Mouse (Mus musculus) heart, adult 9 months (tissue): ENCODE results near the gene Styxl1.

Experiments used
- DNase-seq, 2 experiments: peaks; one replicate each; pipeline ENCODE4 v3.0.0; 2022; ENCODE audit warnings: low spot score in 2 of 2

Styxl1 gene

DNA sequence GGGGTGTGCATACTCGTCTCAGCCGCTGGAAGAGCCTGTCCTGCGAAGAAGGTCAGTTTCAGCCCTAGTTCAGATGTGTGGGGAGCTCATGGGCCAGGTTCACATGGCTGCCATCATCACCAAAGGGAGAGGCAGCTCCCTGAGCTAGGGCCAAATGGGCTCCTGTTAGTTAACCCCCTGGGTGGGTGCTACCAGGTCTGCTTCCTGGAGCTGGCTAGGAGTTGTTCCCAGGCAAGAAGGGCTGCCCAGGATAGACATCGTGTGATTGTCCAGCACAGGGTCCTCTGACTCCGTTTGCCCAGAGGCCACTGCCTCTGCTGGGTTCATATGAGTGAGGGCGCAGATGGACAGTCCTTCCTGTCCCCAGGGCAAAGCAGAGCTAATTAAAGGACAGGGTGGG is 52.2 kb downstream of the Styxl1 start:
- no peak for DNase-seq

DNA sequence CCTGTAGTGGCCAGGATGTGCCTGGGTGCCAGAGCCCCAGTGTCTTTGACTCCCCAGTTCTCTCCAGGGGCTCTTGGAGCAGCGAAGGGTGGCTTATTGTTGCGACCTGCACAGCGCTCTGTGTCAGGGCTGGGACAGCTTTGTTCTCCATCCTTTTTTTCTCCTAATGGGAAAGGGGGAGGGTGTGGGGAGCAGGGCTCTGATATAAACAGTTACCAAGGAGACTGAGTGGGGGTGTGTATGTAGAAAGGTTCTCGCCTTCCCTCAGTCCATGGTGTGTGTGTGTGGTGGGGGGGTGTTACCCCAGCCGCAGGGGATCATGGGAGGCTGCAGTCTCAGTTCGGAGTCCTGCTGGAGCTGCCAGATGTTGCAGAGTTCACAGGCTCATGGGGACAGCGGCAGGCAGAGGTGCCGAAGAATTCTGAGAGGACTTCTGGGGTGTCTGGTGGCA is 52.8 kb downstream of the Styxl1 start:
- DNase-seq, result peak; percentile 63 to 66

DNA sequence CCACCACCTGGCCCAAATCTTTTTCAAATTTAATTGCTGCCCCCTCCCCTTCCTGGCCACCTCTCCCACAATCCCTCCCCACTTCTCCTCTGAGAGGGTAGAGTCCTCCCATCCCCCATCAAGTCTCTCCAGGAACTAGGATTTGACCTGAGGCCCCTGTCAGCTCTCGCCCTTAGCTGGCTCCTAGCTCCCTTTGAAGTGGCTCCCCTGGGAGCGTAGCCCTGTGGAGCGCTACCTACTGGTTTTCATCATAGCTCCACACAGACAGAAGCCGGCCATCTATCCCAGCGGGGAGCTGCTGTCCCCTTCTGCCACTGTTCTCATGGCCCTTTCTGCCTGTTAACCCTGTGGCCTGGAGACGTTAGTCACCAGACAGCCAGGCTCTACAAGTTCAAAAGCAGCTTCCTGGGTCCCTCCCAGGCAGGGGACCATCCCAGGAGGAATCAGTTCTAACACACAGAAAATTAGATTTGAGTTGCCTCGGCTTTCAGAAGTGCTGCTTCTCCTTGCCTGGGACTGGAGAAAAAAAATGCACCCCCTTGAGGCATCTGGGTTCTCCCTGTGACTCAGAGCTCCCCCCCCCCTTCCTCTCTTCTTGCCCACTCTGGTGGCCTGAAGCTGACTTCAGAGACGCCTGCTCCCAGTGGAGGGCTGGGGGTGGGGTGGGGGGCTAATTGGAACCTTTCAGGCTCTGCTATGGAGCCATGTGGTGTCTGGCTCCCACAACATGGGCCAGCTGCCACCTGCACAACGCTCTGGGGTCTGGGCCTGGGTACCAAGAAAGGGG is 53.5 kb downstream of the Styxl1 start:
- DNase-seq, result no peak

DNA sequence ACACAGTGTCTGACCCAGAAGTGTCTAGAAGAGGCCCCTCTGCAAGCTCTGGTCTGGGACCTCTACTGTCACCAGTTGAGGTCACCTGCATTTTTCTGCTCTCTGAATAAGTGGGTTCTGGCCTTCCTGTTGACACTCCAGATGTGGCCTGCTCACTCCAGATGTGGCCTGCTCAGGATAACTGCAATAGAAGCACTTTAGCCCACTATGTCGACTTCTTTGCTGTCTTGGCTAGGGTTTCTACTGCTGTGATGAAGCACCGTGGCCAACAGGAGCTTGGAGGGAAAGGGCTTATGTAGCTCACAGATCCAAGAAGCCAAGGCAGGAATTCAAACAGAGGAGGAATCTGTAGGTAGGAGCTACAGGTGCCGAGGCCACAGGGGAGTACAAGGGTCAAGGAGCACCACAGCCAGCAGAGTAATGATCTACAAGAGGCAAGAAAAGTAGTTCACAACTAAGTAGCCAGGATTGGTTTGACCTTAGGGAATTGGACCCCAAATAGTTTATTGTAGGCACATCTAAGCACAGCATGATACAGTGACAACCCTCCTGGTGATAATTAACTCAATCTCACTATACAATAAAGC is 54.9 kb downstream of the Styxl1 start:
- no peak for DNase-seq

DNA sequence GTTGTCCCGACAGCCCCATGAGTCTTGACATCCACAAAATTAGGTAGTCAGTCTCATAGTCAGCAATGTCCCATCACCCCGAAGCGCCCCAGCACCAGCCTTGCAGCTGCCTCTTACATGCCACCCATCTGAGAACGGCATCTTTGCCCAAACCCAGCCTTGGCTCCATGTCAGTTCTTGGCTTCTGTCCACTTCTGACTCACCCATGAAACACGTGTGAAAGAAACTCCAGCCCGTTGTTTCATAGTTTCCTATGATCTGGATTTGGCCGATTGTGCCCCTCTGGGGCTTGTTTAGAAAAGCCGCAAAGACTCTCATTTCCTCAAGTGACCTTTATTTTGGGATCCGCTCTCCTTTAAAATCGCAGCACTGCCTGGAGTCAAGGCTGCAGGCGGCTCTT is 56.1 kb downstream of the Styxl1 start:
- DNase-seq, result peak; percentile 76 to 81

DNA sequence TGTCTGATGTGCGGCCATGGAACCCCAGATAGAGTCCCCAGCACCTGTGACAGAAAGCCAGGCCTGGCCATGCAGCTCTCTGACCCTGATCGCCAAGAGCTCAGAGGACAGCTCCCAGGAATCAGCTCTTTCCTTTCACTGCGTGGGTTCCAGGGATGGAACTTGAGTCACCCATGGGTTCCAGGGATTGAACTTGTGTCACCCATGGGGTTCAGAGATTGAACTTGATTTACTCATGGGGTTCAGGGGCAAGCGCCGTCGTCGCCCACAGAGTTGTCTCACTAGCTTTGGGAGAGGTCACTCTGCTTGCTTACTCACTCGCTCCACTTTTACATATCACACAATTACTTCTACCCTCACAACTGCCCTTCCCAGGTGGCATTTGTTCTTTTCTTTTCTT is 57.1 kb downstream of the Styxl1 start:
- no peak for DNase-seq

DNA sequence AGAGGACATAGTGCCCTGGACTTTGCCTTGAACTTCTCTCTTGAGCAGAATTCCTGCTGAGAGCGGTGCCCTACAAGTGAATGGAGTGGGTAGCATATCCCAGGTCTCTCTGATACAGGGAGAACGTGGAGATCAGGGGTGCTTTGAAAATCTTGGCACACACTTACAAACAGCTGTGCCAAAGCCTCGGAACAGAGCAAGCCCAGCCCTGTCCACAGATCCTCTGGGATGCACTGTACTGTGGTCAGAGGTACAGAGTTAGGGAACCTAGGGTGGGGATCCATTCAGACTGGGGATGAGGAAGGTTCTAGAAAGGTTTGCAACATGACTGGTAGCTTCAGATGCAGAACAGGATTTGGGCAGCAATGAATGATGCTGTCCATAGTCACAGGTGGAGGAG is 58.1 kb downstream of the Styxl1 start:
- no peak for DNase-seq

DNA sequence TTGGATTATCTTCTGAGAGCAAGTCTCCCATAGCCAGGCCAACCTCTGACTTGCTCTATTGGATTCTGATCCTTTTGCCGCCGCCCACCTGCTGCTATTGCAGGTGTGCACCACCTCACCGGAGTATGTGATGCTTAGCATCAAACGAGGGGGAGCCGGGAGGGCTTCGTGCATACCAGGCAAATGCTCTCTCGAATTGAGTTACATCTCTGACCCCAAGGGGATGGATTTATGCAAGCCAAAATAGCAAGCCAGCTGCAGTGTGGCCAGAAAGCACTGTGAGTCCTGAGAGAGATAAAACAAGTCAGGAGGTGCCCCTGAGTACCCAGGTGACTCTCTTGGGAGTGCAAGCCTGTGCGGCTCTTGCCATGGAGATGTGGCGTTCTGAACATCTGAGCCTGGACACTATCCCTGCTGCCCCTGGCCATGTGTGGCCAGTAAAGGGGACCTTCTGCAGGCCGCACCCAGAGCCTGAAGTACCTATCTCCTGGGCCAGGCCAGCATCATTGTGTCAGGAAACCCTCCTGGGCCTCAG is 58.5 kb downstream of the Styxl1 start:
- no peak for DNase-seq

DNA sequence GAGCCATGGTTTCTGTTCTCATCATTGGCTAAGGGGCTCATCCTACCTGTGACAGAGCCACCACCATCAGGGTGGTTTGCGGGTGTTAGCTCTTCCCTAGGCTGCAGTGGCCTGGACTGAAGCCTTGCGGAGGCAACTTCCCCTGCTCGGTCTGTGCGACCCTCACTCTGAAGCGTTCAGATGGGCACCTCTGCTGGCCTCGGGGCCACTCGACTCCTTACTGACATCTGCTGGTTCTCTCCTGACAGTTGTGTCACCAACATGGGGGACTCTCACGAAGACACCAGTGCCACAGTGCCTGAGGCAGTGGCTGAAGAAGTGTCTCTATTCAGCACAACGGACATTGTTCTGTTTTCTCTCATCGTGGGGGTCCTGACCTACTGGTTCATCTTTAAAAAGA is 62.6 kb downstream of the Styxl1 start:
- no peak for DNase-seq

DNA sequence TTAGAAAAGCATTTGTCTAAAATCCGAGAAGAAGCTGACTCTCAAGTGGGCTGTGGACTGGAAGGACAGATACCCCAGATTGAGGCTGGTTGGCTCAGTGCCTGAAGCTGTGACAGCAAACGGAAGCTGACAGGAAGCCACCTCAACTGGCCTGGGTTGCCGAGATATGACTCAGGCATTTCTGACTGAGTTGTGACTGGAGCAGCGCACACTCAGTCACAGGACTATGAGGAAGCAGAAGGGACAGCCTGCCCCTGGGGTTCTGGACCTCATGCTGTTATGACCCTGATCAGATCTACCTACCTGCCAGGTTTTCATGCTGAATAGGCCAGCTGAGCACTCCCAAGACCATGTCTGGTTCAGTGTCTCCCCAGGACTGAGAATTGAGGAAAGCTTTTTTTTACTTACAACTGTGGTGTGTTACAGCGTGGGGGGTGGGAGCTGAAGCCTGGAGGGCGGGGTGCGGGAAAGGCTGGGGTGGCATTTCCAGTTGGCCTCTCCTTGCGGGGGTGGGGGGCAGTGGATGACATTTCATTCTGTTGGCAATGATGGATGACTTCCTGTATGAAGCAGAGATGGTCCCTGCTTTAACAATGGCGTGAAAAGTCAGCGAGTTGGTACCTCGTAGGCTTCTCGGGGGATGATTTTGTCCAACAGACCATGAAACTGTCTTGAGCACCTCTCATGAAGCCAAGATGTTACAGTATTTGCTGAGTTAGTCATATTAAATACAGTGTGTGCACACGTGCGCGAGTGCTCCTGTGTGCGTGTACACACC is 64.6 kb downstream of the Styxl1 start:
- DNase-seq, result peak; percentile 86 to 88

DNA sequence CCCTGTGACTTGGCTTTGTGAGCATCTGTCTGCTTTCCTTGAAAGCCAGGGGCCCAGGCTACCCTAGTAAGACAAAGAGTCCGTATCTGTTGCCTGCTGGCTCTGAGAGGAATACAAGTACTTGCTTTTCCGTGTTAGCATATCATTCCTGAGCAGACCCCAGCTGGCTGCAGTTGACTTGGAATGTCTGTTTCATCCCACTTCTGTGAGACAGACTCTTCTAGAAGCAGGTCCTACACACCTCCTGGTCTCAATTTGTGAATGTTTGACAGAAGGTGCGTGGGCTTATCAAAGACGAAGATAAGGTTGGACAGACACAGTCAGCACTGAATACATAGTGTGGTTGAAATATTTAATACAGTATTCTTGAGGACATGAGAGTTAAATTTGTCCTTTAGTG is 65.4 kb downstream of the Styxl1 start:
- no peak for DNase-seq

DNA sequence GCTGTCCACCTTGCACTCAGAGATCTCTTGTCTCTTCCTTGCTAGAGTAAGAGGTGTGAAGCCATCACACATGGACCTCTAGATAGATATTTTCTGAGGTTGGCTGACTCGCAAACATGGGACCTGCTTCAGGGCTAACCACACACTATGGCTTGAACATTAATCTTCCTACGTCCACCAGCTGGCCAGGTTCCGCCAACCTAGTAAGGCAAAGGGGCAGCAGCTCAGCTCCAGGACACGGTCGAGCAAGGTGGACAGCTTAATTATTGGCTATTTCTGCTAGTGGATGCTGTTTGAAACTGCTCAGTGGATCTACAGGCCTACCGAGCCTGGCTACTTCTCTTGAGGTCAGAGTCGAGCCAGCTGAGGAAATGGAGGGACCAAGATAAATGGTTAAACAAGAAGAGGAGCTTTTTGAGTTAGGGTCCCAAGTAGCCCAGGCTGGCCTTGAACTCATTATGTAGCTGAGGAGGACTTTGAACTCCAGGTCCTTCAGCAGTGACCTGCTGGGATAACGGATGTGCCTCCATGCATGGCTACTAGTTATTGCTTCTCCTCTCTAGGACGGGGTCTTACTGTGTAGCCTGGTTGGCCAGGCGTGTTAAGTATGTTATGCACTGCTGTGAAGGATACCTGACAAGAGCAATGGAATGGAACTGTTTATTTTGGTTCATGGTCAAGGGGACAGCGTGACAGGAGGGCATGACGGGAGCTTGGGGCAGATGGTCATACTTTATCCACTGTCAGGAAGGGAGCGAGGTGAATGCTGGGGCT is 66.4 kb downstream of the Styxl1 start:
- DNase-seq, result no peak

DNA sequence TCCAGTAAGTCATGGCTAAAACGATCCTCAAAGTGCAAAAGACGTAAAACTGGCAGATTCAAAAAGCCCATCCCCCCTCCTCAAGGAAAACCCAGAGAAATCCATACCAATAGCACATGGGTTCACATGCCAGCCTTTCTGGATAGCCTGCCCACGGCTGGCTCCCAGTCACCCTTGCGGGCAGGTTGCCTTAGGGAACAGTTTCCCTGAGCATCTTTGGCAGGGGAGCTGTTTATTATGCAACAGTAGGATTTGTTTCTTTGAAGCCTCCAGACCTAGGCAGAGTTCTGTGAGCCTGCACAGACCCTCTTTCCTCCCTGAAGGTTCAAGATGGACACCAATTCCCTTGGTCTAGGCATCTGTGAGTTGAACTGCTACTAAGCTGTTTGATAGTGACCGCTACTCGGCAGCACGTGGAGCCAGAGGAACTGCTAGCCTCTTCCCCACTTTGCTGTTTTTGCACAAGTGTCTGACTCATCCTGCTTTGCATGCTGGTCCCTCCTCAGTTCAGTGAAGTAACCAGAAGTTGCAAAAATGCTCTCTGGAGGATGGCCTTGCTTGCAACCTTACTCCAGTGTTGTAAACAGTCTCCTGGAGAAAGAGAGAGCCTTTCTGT is 67.5 kb downstream of the Styxl1 start:
- peak in 1 of 2 experiments; percentile 58 for DNase-seq

DNA sequence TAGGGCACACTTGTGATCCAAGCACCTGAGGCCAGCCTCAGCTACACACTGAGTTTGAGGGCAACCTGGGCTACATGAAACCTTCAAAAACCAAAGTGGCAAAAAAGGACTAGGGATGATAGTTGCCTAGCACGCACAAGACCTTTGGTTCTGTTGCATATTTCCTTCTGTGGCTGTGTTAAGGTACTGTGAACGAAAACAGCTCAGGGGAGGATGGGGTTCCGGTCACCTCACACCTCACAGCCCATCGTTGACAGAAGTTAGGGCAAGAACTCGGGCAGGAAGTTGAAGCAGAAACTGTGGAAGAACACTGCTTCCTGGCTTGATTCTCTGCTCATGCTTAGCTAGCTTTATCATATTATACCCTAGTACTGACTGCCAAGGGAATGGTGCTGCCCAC is 68.5 kb downstream of the Styxl1 start:
- DNase-seq, result no peak

DNA sequence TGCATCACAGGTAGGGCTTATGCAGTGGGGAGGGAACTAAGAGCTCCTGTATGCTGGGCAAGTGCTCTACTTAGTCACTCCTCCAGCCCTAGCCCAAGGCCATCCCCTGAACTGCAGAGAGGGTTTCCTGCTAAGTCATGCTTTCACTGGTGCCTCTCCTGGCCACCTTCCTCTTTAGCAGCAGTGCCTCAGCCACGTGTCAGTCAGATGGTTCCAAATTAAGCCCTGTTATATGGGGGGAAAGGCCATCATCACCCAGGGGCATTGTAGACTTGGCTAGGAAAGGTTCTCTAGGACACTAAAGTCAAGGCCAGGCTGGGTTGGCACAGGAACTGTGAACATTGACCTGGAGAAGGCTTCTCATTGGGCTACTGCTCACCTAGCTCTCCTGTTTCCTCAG is 70.3 kb downstream of the Styxl1 start:
- peak; percentile 73 to 76 for DNase-seq

DNA sequence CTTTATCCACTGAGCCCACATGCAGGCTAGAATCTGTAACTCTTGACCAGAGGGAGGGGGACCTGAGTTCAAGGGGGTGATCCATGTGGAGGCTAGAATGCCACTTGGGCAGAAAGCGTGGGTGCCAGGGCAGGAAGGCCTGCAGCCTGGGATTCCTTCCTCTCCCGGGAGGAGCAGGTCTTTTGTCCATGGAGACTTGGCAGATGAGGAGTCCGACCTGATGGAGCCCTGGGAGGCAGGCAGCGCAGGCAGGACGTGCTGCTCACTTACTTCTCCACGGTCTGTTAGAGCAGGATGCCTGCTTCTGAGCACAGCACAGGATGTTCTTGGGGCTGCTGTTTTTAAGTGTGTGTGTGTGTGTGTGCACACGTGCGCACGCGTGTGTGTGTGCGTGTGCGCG is 71.1 kb downstream of the Styxl1 start:
- DNase-seq, result no peak

DNA sequence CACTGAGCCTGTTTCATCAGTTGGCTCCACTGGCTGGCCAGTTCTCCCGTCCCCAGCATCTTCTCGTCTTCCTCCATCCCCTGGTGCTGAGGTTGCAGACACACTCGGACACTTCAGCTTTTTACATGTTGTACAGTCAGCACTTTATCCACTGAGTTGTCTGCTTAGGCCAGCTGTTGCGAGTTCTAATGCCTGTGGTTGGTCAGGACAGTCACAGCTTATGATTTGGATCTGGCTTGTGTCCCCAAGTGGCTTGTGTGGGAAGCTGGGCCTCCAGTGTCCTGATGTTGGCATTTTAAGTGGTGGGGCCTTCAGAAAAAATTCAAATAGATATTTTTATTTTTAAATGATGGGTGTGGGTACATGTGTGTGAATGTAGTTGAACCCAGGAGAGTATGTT is 72.8 kb downstream of the Styxl1 start:
- DNase-seq, result no peak

DNA sequence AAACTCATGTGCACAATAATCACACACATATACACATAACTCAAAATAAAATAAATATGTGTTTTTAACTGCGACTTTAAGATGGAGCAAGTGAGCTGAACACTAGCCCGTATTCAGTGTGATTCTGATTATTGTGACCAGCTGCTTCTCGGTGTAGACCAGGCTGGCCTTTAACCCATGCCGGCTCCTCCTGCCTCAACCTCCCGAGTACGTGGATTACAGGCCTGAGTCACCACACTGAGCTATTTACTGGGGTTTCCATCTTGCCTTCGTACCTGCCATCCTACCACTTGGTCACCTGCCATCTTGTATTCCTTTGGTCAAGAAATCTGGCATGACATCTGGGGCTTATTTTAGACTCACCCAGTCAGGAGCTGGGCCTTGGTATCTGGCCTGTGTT is 74.8 kb downstream of the Styxl1 start:
- no peak for DNase-seq

DNA sequence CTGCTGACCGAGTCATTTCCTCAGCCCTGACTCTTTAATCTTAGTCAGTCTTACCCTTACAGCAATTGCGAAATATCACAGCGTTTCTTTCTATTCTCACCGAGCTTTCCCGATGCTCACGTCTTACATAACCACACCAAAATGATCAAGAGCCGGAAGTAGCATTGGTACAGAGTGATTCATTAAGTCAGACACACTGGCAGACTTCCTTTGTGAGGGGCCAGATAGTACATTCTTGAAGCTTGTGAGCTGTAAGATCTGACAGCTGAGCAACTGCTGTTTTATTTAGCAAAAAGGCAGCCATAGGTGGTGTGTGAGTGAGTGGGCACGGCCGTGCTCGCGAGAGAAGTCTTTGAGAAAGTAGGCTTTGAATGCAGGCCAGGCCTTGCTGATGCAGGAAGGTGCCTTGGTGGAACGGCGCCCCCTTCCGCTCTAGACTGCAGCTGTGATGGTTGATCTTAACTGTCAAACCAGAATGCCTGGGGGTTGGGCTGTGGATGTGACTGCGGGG is 75.4 kb downstream of the Styxl1 start:
- peak; percentile 71 to 72 for DNase-seq

DNA sequence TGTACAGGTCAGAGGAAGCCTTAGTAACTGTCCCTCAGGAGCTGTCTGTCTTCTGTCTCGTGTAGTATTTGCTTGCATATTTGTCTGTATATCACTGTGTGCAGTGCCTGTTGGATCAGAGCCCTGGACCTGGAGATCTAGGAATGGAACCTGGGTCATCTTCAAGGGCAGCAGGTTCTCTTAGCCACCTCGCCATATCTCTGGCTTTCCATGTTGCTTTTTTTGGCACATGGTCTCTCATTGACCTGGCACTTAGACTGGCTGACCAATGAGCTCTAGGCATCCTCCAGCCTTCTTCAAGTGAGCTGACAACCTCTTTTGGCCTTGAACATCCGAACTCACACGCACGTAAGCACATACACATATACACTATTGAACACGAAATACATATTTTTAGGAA is 76.0 kb downstream of the Styxl1 start:
- no peak for DNase-seq

DNA sequence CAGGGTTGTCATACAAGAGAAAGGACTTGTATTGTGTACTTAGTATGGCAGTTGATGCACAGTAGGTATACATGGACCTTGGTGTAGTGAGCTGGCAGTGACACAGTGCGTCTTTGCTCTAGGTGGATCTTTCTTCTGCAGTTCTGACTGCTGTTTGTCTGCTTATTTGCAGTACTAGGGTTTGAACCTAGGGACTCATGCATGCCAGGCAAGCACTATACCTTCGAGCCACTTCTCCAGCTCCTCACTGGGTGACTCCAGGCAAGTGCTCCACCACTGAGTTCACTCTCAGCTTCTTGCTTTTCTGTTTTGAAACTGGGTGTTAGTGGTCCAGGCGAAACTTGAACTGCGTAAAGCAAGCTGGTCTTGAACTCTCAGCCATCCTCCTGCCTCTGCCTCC is 76.6 kb downstream of the Styxl1 start:
- DNase-seq, result no peak
